Mouse (Mus musculus) ES-E14 (cell line): ENCODE measurements around the gene Ddc.

ENCODE experiments used
- MAFK ChIP-seq: IDR thresholded peaks from 2 replicates; pipeline ENCODE4 v1.6.1; 2014; ENCODE audit warnings: mild to moderate bottlenecking, low read depth, low read length, inconsistent platforms; ENCODE audit not compliant: insufficient read depth
- ZNF384 ChIP-seq: IDR thresholded peaks from 2 replicates; pipeline ENCODE4 v1.6.1; 2012; ENCODE audit warnings: low read depth, low read length, inconsistent platforms

- no peak for TF ChIP-seq MAFK
- no peak for TF ChIP-seq ZNF384
Observed at GRCm38 (mm10) chr11:11878981-11879698, 18.8 kb downstream of the Ddc start.
